Mouse (Mus musculus) midbrain, embryonic 10.5 days (tissue): ENCODE results near the gene Pomgnt1. TPM values are rescaled to one million over a fixed set of nuclear protein-coding genes. Genes with fewer than 3 reads are reported as not detected.

Source experiments
- DNase-seq: peaks from one replicate; pipeline ENCODE4 v3.0.0-alpha.2; 2017; ENCODE audit warnings: low spot score
- H3K27ac ChIP-seq: fragments of 300-500 bp; sonication (generic); replicated peaks from 2 replicates; pipeline ENCODE4 v1.5.1; 2016; ENCODE audit warnings: mild to moderate bottlenecking
- H3K27me3 ChIP-seq: fragments of 300-500 bp; sonication (generic); 2 replicates; pipeline ENCODE4 v1.6.1; 2016; ENCODE audit warnings: low read depth, mild to moderate bottlenecking; ENCODE audit not compliant: poor library complexity, severe bottlenecking
- H3K36me3 ChIP-seq: fragments of 300-500 bp; sonication (generic); 2 replicates; pipeline ENCODE4 v1.6.1; 2016; ENCODE audit warnings: mild to moderate bottlenecking, moderate library complexity
- H3K4me1 ChIP-seq: fragments of 300-500 bp; sonication (generic); 2 replicates; pipeline ENCODE4 v1.6.1; 2016
- H3K4me3 ChIP-seq: fragments of 300-500 bp; sonication (generic); 2 replicates; pipeline ENCODE4 v1.5.1; 2016; ENCODE audit warnings: mild to moderate bottlenecking, moderate library complexity
- H3K9me3 ChIP-seq: fragments of 300-500 bp; sonication (generic); replicated peaks from 2 replicates; pipeline ENCODE4 v1.6.1; 2016; ENCODE audit warnings: mild to moderate bottlenecking
- WGBS: fragments of 180-500 bp; shearing (Covaris S2); methylation state at CpG from one replicate; pipeline ENCODE4 v1.1.7; 2016; 5-methylcytosine and 5-hydroxymethylcytosine counted together
- polyA plus RNA-seq: library from polyadenylated mRNA; unstranded; fragments of >200 nt; fragmentation: Nextera tagmentation; extraction: Ambion mirVana; gene quantifications from 2 replicates; pipeline ENCODE4 v1.2.1, GENCODE M21; 2016

The Pomgnt1 gene
- polyA plus RNA-seq: 55.9 TPM in 2 replicates

GRCm38 (mm10) chr4:116123602-116124519 is at the start of gene Pomgnt1, which contains the start of gene Rad54l:
Gene Pomgnt1, plus strand, starts transcription at chr4:116123840.
Gene Rad54l, minus strand, starts transcription at chr4:116123690.
- H3K9me3 ChIP-seq: no peaks in the 10 kb centered on the region
- peak; percentile 94 for DNase-seq
- 7% methylated on average over 24 of the region's 24 CpGs for WGBS
- peak within 1 kb of the TSS; percentile 83 for H3K4me3 ChIP-seq
- H3K27me3 ChIP-seq: no peaks in the 10 kb centered on the region
- H3K36me3 ChIP-seq: peaks cover 25% of the 10 kb centered on the region
- peaks cover 27% of the 10 kb centered on the region for H3K4me1 ChIP-seq
- H3K27ac ChIP-seq: peak within 1 kb of the TSS; percentile 84

- Histone ChIP-seq H3K27ac (peak overlapping the region; percentile 99), H3K4me3 (peak overlapping the region; percentile 99), H3K4me1 (peaks cover 37% of the 10 kb centered on the region), H3K9me3 (no peaks in the 10 kb centered on the region), H3K27me3 (no peaks in the 10 kb centered on the region), H3K36me3 (peaks cover 23% of the 10 kb centered on the region)
- 4% methylated on average over 8 of the region's 8 CpGs for WGBS
- DNase-seq: no peak
Observed at GRCm38 (mm10) chr4:116074145-116074675, 49.4 kb upstream of the Pomgnt1 start.

GRCm38 (mm10) chr4:116074861-116075620 is 48.6 kb upstream of the Pomgnt1 start, which contains the start of the genes Uqcrh and Lrrc41:
Gene Uqcrh, minus strand, starts transcription at chr4:116075071.
Gene Lrrc41, plus strand, starts transcription at chr4:116075269.
- Histone ChIP-seq H3K36me3 (peaks cover 23% of the 10 kb centered on the region), H3K27ac (peak within 1 kb of the TSS; percentile 99), H3K4me1 (peaks cover 37% of the 10 kb centered on the region), H3K4me3 (peak within 1 kb of the TSS; percentile 99), H3K9me3 (no peaks in the 10 kb centered on the region), H3K27me3 (no peaks in the 10 kb centered on the region)
- DNase-seq: peak; percentile 95
- WGBS: under 1% methylated on average over 55 of the region's 55 CpGs

- peak overlapping the region; percentile 99 for H3K4me3 ChIP-seq
- no peaks in the 10 kb centered on the region for H3K9me3 ChIP-seq
- DNase-seq: peak; percentile 85
- H3K27ac ChIP-seq: peak overlapping the region; percentile 99
- H3K27me3 ChIP-seq: no peaks in the 10 kb centered on the region
- peaks cover 23% of the 10 kb centered on the region for H3K36me3 ChIP-seq
- 1% methylated on average over 77 of the region's 77 CpGs for WGBS
- H3K4me1 ChIP-seq: peaks cover 37% of the 10 kb centered on the region
Observed at GRCm38 (mm10) chr4:116075631-116076368, 47.8 kb upstream of the Pomgnt1 start.

- H3K4me1 ChIP-seq: peaks cover 37% of the 10 kb centered on the region
- H3K27ac ChIP-seq: peak overlapping the region; percentile 99
- no peaks in the 10 kb centered on the region for H3K9me3 ChIP-seq
Observed at GRCm38 (mm10) chr4:116076369-116077231, 47.0 kb upstream of the Pomgnt1 start.

GRCm38 (mm10) chr4:116077240-116078095 is 46.2 kb upstream of the Pomgnt1 start:
- no peak for DNase-seq
- Histone ChIP-seq H3K4me3 (peak overlapping the region; percentile 99), H3K27me3 (no peaks in the 10 kb centered on the region), H3K36me3 (peaks cover 35% of the 10 kb centered on the region), H3K27ac (peak overlapping the region; percentile 99), H3K4me1 (peaks cover 37% of the 10 kb centered on the region), H3K9me3 (no peaks in the 10 kb centered on the region)
- WGBS: 58% methylated on average over 3 of the region's 3 CpGs

More at GRCm38 (mm10) chr4:116076369-116077231, 47.0 kb upstream of the Pomgnt1 start:
- H3K27me3 ChIP-seq: no peaks in the 10 kb centered on the region
- peak overlapping the region; percentile 99 for H3K4me3 ChIP-seq
- WGBS: 2% methylated on average over 37 of the region's 37 CpGs
- peak; percentile 60 for DNase-seq
- H3K36me3 ChIP-seq: peaks cover 26% of the 10 kb centered on the region

GRCm38 (mm10) chr4:116088510-116089249 is 35.0 kb upstream of the Pomgnt1 start:
- no peak overlapping the region for H3K27ac ChIP-seq
- no peaks in the 10 kb centered on the region for H3K9me3 ChIP-seq
- H3K27me3 ChIP-seq: no peaks in the 10 kb centered on the region
- DNase-seq: no peak
- 88% methylated on average over 23 of the region's 23 CpGs for WGBS
- H3K4me1 ChIP-seq: no peaks in the 10 kb centered on the region
- H3K4me3 ChIP-seq: no peak overlapping the region
- peaks cover 98% of the 10 kb centered on the region for H3K36me3 ChIP-seq

- no peak overlapping the region for H3K27ac ChIP-seq
- peaks cover 100% of the 10 kb centered on the region for H3K36me3 ChIP-seq
- H3K27me3 ChIP-seq: no peaks in the 10 kb centered on the region
- no peaks in the 10 kb centered on the region for H3K4me1 ChIP-seq
- no peak overlapping the region for H3K4me3 ChIP-seq
- H3K9me3 ChIP-seq: no peaks in the 10 kb centered on the region
- no peak for DNase-seq
- WGBS: 90% methylated on average over 10 of the region's 10 CpGs
Observed at GRCm38 (mm10) chr4:116096291-116096690, 27.3 kb upstream of the Pomgnt1 start.

GRCm38 (mm10) chr4:116097211-116097610 is 26.4 kb upstream of the Pomgnt1 start:
- H3K4me3 ChIP-seq: no peak overlapping the region
- no peak for DNase-seq
- 91% methylated on average over 8 of the region's 8 CpGs for WGBS
- no peaks in the 10 kb centered on the region for H3K4me1 ChIP-seq
- H3K27ac ChIP-seq: no peak overlapping the region
- H3K9me3 ChIP-seq: no peaks in the 10 kb centered on the region
- no peaks in the 10 kb centered on the region for H3K27me3 ChIP-seq
- H3K36me3 ChIP-seq: peaks cover 100% of the 10 kb centered on the region

GRCm38 (mm10) chr4:116100959-116101358 is 22.7 kb upstream of the Pomgnt1 start:
- Histone ChIP-seq H3K27me3 (no peaks in the 10 kb centered on the region), H3K36me3 (peaks cover 100% of the 10 kb centered on the region), H3K4me1 (no peaks in the 10 kb centered on the region), H3K4me3 (no peak overlapping the region), H3K9me3 (no peaks in the 10 kb centered on the region), H3K27ac (no peak overlapping the region)
- no peak for DNase-seq
- 92% methylated on average over 7 of the region's 7 CpGs for WGBS
